Mouse (Mus musculus): ENCODE measurements at regions not wholly inside any gene's neighbourhood (a gene's known extent, or its start where the extent isn't known, plus 50 kb on each side); places are given as distances from the start of the nearest gene placed in this dataset.

GRCm38 (mm10) chr4:72383729-72384128, 183.0 kb upstream of the Tle1 start:
- WGBS, result 63% methylated on average over 2 of the region's 2 CpGs
- no peak for ATAC-seq (ENCODE audit: low read depth)
- H3K4me1 ChIP-seq (ENCODE audit: control insufficient read depth, insufficient read depth, low read length), result peaks cover 20% of the 10 kb centered on the region; the same call in 1 of the 2 replicates
- H3K36me3 ChIP-seq (ENCODE audit: control insufficient read depth, insufficient read depth, low read length), result no peaks in the 10 kb centered on the region
- no peak overlapping the region for H3K27ac ChIP-seq (replicated peaks; ENCODE audit: low read depth, low read length)
- no peaks in the 10 kb centered on the region for H3K27me3 ChIP-seq (replicated peaks; ENCODE audit: control insufficient read depth, insufficient read depth, low read length)
- H3K9me3 ChIP-seq (ENCODE audit: control insufficient read depth, low read length), result no peaks in the 10 kb centered on the region
- H3K4me2 ChIP-seq (ENCODE audit: low read depth, low read length), result no peak overlapping the region
- no peak overlapping the region for H3K9ac ChIP-seq (ENCODE audit: low read depth, low read length)
- H3K4me3 ChIP-seq (ENCODE audit: low read depth, low read length), result no peak overlapping the region
- no peak for DNase-seq (ENCODE audit: low spot score)

GRCm38 (mm10) chr4:72382517-72383147, 181.9 kb upstream of the Tle1 start:
- 67% methylated on average over 11 of the region's 11 CpGs for whole genome bisulfite sequencing

GRCm38 (mm10) chr4:72381742-72382141, 181.0 kb upstream of the Tle1 start:
- no peak overlapping the region for H3K27ac ChIP-seq (replicated peaks; ENCODE audit: low read depth, low read length)
- H3K9me3 ChIP-seq (ENCODE audit: control insufficient read depth, low read length), result no peaks in the 10 kb centered on the region
- no peak overlapping the region for H3K4me3 ChIP-seq (ENCODE audit: low read depth, low read length)
- peaks cover 20% of the 10 kb centered on the region; the same call in 1 of the 2 replicates for H3K4me1 ChIP-seq (ENCODE audit: control insufficient read depth, insufficient read depth, low read length)
- DNase-seq (ENCODE audit: low spot score) (no peak), ATAC-seq (ENCODE audit: low read depth) (no peak)
- H3K4me2 ChIP-seq (ENCODE audit: low read depth, low read length), result no peak overlapping the region
- no peak overlapping the region for H3K9ac ChIP-seq (ENCODE audit: low read depth, low read length)
- 86% methylated on average over 6 of the region's 6 CpGs for WGBS
- H3K27me3 ChIP-seq (replicated peaks; ENCODE audit: control insufficient read depth, insufficient read depth, low read length), result no peaks in the 10 kb centered on the region
- no peaks in the 10 kb centered on the region for H3K36me3 ChIP-seq (ENCODE audit: control insufficient read depth, insufficient read depth, low read length)

More at GRCm38 (mm10) chr4:72382517-72383147, 181.9 kb upstream of the Tle1 start:
- DNase-seq (ENCODE audit: low spot score) (no peak), ATAC-seq (ENCODE audit: low read depth) (no peak)
- H3K4me3 ChIP-seq (ENCODE audit: low read depth, low read length), result no peak overlapping the region
- no peak overlapping the region for H3K4me2 ChIP-seq (ENCODE audit: low read depth, low read length)
- no peak overlapping the region for H3K9ac ChIP-seq (ENCODE audit: low read depth, low read length)
- no peaks in the 10 kb centered on the region for H3K9me3 ChIP-seq (ENCODE audit: control insufficient read depth, low read length)
- H3K27ac ChIP-seq (replicated peaks; ENCODE audit: low read depth, low read length), result no peak overlapping the region
- no peaks in the 10 kb centered on the region for H3K36me3 ChIP-seq (ENCODE audit: control insufficient read depth, insufficient read depth, low read length)
- H3K27me3 ChIP-seq (replicated peaks; ENCODE audit: control insufficient read depth, insufficient read depth, low read length), result no peaks in the 10 kb centered on the region
- peaks cover 20% of the 10 kb centered on the region; the same call in 1 of the 2 replicates for H3K4me1 ChIP-seq (ENCODE audit: control insufficient read depth, insufficient read depth, low read length)

- ATAC-seq (ENCODE audit: low read depth) (peak; percentile 68; the same call in 1 of the 2 replicates), DNase-seq (ENCODE audit: low spot score) (peak; percentile 35)
- H3K36me3 ChIP-seq (ENCODE audit: control insufficient read depth, insufficient read depth, low read length), result no peaks in the 10 kb centered on the region
- 66% methylated on average over 3 of the region's 3 CpGs for WGBS
- H3K4me2 ChIP-seq (ENCODE audit: low read depth, low read length), result no peak overlapping the region
- H3K9ac ChIP-seq (ENCODE audit: low read depth, low read length), result no peak overlapping the region
- no peaks in the 10 kb centered on the region for H3K9me3 ChIP-seq (ENCODE audit: control insufficient read depth, low read length)
- peaks cover 20% of the 10 kb centered on the region; the same call in 1 of the 2 replicates for H3K4me1 ChIP-seq (ENCODE audit: control insufficient read depth, insufficient read depth, low read length)
- H3K27me3 ChIP-seq (replicated peaks; ENCODE audit: control insufficient read depth, insufficient read depth, low read length), result no peaks in the 10 kb centered on the region
- no peak overlapping the region for H3K4me3 ChIP-seq (ENCODE audit: low read depth, low read length)
- H3K27ac ChIP-seq (replicated peaks; ENCODE audit: low read depth, low read length), result no peak overlapping the region
These were observed 180.4 kb upstream of the Tle1 start for GRCm38 (mm10) chr4:72381116-72381515.

- Histone ChIP-seq H3K27ac (replicated peaks; ENCODE audit: low read depth, low read length) (no peak overlapping the region), H3K4me1 (ENCODE audit: control insufficient read depth, insufficient read depth, low read length) (peaks cover 6% of the 10 kb centered on the region; the same call in 1 of the 2 replicates), H3K4me3 (ENCODE audit: low read depth, low read length) (no peak overlapping the region), H3K9ac (ENCODE audit: low read depth, low read length) (no peak overlapping the region), H3K27me3 (replicated peaks; ENCODE audit: control insufficient read depth, insufficient read depth, low read length) (no peaks in the 10 kb centered on the region), H3K9me3 (ENCODE audit: control insufficient read depth, low read length) (no peaks in the 10 kb centered on the region), H3K4me2 (ENCODE audit: low read depth, low read length) (no peak overlapping the region), H3K36me3 (ENCODE audit: control insufficient read depth, insufficient read depth, low read length) (no peaks in the 10 kb centered on the region)
- WGBS, result 86% methylated on average over 1 of the region's 1 CpGs
- peak; percentile 48 for DNase-seq (ENCODE audit: low spot score)
- peak; percentile 66 for ATAC-seq (ENCODE audit: low read depth)
These were observed 178.8 kb upstream of the Tle1 start for GRCm38 (mm10) chr4:72379515-72379914.

GRCm38 (mm10) chr4:72379011-72379410, 178.3 kb upstream of the Tle1 start:
- H3K4me2 ChIP-seq (ENCODE audit: low read depth, low read length), result no peak overlapping the region
- H3K36me3 ChIP-seq (ENCODE audit: control insufficient read depth, insufficient read depth, low read length), result no peaks in the 10 kb centered on the region
- no peak; the same call in 1 of the 2 replicates for ATAC-seq (ENCODE audit: low read depth)
- no peaks in the 10 kb centered on the region for H3K27me3 ChIP-seq (replicated peaks; ENCODE audit: control insufficient read depth, insufficient read depth, low read length)
- no peak for DNase-seq (ENCODE audit: low spot score)
- H3K4me1 ChIP-seq (ENCODE audit: control insufficient read depth, insufficient read depth, low read length), result peaks cover 6% of the 10 kb centered on the region; the same call in 1 of the 2 replicates
- no peak overlapping the region for H3K9ac ChIP-seq (ENCODE audit: low read depth, low read length)
- H3K9me3 ChIP-seq (ENCODE audit: control insufficient read depth, low read length), result no peaks in the 10 kb centered on the region
- H3K4me3 ChIP-seq (ENCODE audit: low read depth, low read length), result no peak overlapping the region
- H3K27ac ChIP-seq (replicated peaks; ENCODE audit: low read depth, low read length), result no peak overlapping the region

- H3K36me3 ChIP-seq (ENCODE audit: control insufficient read depth, insufficient read depth, low read length), result no peaks in the 10 kb centered on the region
- no peak for ATAC-seq (ENCODE audit: low read depth)
- WGBS, result 46% methylated on average over 1 of the region's 1 CpGs
These were observed 176.8 kb upstream of the Tle1 start for GRCm38 (mm10) chr4:72377520-72377919.

GRCm38 (mm10) chr4:72351985-72352384, 151.3 kb upstream of the Tle1 start:
- DNase-seq (ENCODE audit: low spot score), result peak; percentile 15
- Histone ChIP-seq H3K27me3 (replicated peaks; ENCODE audit: control insufficient read depth, insufficient read depth, low read length) (no peaks in the 10 kb centered on the region), H3K4me1 (ENCODE audit: control insufficient read depth, insufficient read depth, low read length) (no peaks in the 10 kb centered on the region), H3K4me2 (ENCODE audit: low read depth, low read length) (no peak overlapping the region), H3K36me3 (ENCODE audit: control insufficient read depth, insufficient read depth, low read length) (no peaks in the 10 kb centered on the region), H3K27ac (replicated peaks; ENCODE audit: low read depth, low read length) (no peak overlapping the region), H3K4me3 (ENCODE audit: low read depth, low read length) (no peak overlapping the region), H3K9ac (ENCODE audit: low read depth, low read length) (no peak overlapping the region), H3K9me3 (ENCODE audit: control insufficient read depth, low read length) (no peaks in the 10 kb centered on the region)
- 64% methylated on average over 1 of the region's 1 CpGs for WGBS
- ATAC-seq (ENCODE audit: low read depth), result no peak

More at GRCm38 (mm10) chr4:72377520-72377919, 176.8 kb upstream of the Tle1 start:
- Histone ChIP-seq H3K27ac (replicated peaks; ENCODE audit: low read depth, low read length) (no peak overlapping the region), H3K9ac (ENCODE audit: low read depth, low read length) (no peak overlapping the region), H3K4me1 (ENCODE audit: control insufficient read depth, insufficient read depth, low read length) (peaks cover 6% of the 10 kb centered on the region; the same call in 1 of the 2 replicates), H3K4me2 (ENCODE audit: low read depth, low read length) (no peak overlapping the region), H3K4me3 (ENCODE audit: low read depth, low read length) (no peak overlapping the region), H3K9me3 (ENCODE audit: control insufficient read depth, low read length) (no peaks in the 10 kb centered on the region), H3K27me3 (replicated peaks; ENCODE audit: control insufficient read depth, insufficient read depth, low read length) (no peaks in the 10 kb centered on the region)
- no peak for DNase-seq (ENCODE audit: low spot score)

- Histone ChIP-seq H3K27ac (replicated peaks; ENCODE audit: low read depth, low read length) (no peak overlapping the region), H3K4me1 (ENCODE audit: control insufficient read depth, insufficient read depth, low read length) (no peaks in the 10 kb centered on the region), H3K27me3 (replicated peaks; ENCODE audit: control insufficient read depth, insufficient read depth, low read length) (no peaks in the 10 kb centered on the region), H3K9ac (ENCODE audit: low read depth, low read length) (no peak overlapping the region), H3K4me3 (ENCODE audit: low read depth, low read length) (no peak overlapping the region), H3K36me3 (ENCODE audit: control insufficient read depth, insufficient read depth, low read length) (no peaks in the 10 kb centered on the region), H3K9me3 (ENCODE audit: control insufficient read depth, low read length) (no peaks in the 10 kb centered on the region), H3K4me2 (ENCODE audit: low read depth, low read length) (no peak overlapping the region)
- ATAC-seq (ENCODE audit: low read depth) (no peak), DNase-seq (ENCODE audit: low spot score) (no peak)
- WGBS, result 49% methylated on average over 3 of the region's 3 CpGs
These were observed 131.2 kb upstream of the Tle1 start for GRCm38 (mm10) chr4:72331882-72332281.

Measured in embryonic facial prominence, embryonic 14.5 days (tissue).